Mouse (Mus musculus): ENCODE measurements around the gene Agbl1. TPM values are rescaled to one million over a fixed set of nuclear protein-coding genes. Genes with fewer than 3 reads are reported as not detected.
A peak's percentile ranks its signal among the peaks of the same experiment; 100 is the strongest.
"Not testable (repeated sequence)": the region's sequence is repeated elsewhere in the genome, so short reads cannot be mapped to it uniquely, and the experiment has no call there.

Agbl1 gene
- polyA plus RNA-seq (2016; fragmentation: Nextera tagmentation; extraction: Ambion mirVana): 0.08 and 0.16 TPM in 2 replicates

DNA sequence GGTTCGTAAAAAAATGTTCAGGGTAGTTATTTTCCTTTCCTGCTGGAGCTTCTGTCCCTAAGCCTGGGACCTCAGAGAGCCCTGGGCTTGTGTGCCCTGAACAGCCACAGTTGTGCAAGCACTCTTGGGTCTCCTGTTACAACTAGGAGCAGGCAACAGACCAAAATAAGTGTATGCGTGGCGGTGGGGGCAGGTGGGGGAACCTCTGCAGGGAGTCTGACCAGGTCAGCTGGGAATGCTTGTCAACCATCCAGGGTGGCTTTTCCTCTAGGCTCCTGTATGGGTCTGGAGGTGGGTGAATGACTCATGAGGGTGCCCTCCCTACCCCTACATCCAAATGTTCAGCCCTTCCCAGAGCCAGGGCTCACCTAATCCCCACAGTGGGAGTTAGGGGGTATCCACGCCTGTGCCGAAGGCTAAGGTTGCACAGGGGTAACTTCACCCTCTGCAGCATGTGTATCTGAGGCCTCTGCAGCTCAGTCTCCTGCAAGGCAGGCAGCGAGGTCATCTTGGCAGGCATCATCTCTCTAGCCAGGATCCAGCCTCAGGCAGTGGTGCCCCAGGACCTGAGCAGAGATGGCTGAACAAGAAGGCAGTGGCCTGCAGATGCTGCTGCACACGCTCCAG, at the start of gene Agbl1:
Gene Agbl1 (plus strand): TSS at position 577 of the 627 bp plus-strand sequence.
- Histone ChIP-seq H3K4me1 (no peaks in the 10 kb centered on the region), H3K4me3 (no peak within 1 kb of the TSS), H3K9ac (no peak within 1 kb of the TSS), H3K4me2 (replicated peaks) (no peak within 1 kb of the TSS), H3K27me3 (no peaks in the 10 kb centered on the region), H3K27ac (0 out of 2 replicates have a peak within 1 kb of the TSS, but pooled peaks have one; percentile 4), H3K9me3 (replicated peaks) (no peaks in the 10 kb centered on the region), H3K36me3 (no peaks in the 10 kb centered on the region)
- ATAC-seq (ENCODE audit: low FRiP score): no peak
- 58% methylated on average over 7 of the region's 7 CpGs for WGBS

DNA sequence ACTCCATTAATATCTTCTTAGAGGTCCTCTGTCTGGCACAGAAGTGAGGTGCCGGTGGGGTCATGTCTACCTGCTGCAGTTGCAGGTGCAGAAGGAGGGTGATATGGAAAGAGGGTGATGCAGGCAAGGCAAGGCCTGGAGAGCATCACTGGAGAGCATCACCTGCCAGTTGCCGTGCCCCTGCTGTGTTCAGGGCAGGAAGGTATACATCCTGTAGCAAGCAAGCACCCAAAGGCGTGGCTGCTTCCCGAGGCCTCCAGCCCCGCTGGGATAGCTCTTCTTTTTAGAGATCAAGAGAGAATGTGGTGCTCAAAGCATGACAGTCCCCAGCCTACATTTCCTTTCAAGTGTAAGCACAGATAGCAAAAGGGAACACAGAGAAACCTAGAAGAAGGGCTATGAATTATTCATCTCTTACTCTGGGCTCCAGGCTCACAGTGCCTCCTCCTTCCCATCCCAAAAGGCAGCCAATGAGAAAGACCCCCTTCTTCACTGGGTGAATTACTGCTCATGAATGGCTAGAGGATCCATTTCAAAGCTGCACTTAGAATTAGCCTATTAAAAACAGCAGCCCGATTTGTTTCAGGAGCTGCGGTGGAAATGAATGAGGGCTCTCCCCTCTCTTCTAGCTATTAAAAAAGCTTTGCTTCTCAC, 44.6 kb upstream of the Agbl1 start:
- no peaks in the 10 kb centered on the region for H3K36me3 ChIP-seq
- WGBS: 31% methylated on average over 7 of the region's 7 CpGs
- H3K9ac ChIP-seq: no peak overlapping the region
- ATAC-seq (ENCODE audit: low FRiP score): peak; percentile 94
- peak overlapping the region; percentile 35 for H3K4me2 ChIP-seq (replicated peaks)
- no peaks in the 10 kb centered on the region for H3K9me3 ChIP-seq (replicated peaks)
- H3K27ac ChIP-seq: peak overlapping the region; percentile 73
- no peaks in the 10 kb centered on the region for H3K27me3 ChIP-seq
- 0 out of 2 replicates have a peak overlapping the region, but pooled peaks have one; percentile 3 for H3K4me3 ChIP-seq
- H3K4me1 ChIP-seq: peaks cover 18% of the 10 kb centered on the region

DNA sequence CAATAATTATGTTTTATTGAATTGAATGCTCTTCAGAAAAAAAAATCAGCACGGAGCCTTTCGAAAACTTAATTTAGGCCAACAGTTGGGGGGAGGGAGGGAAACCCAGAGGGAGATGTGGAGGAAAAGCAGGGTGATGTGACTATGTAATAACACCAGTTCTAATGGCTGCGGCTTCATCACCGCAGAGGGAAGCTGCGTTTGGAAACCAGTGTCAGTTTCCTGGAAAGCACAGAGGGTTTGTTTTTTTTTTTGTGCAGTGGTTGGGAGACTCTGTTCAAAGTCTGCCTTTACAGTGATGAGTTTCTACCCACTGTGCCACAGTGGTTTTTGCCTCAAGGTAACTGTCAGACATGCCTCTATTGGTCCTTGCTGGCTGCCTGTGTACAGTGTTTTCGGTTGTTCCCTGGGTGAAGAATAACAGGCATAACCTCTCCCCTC, 44.0 kb upstream of the Agbl1 start:
- Histone ChIP-seq H3K9ac (no peak overlapping the region), H3K9me3 (replicated peaks) (no peaks in the 10 kb centered on the region), H3K4me1 (peaks cover 18% of the 10 kb centered on the region), H3K4me3 (0 out of 2 replicates have a peak overlapping the region, but pooled peaks have one; percentile 3), H3K27ac (peak overlapping the region; percentile 73), H3K4me2 (replicated peaks) (peak overlapping the region; percentile 35), H3K36me3 (no peaks in the 10 kb centered on the region), H3K27me3 (no peaks in the 10 kb centered on the region)
- WGBS: 17% methylated on average over 6 of the region's 6 CpGs
- peak; percentile 50; the same call in 1 of the 2 replicates for ATAC-seq (ENCODE audit: low FRiP score)

DNA sequence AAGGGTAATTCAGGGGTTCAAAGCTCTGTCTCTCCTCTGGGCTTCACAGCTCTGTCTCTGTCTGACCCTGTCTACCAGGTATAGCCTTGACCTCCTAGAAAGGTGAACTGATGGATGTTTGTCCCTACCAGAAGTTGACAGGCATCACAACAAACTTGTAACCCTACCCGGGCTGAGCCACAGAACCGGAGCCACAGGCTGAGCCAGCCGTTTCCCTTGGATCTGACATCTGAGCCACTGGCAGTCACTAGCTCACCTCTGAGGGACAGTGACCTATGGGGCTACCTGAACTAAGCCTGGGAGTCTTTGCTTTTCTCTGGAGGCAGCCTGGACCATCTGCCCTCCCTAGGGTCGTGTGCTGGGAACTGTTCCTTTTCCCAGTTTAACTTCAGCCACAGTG, 11.1 kb upstream of the Agbl1 start:
- no peak for ATAC-seq (ENCODE audit: low FRiP score)
- Histone ChIP-seq H3K4me3 (no peak overlapping the region), H3K4me2 (replicated peaks) (no peak overlapping the region), H3K36me3 (no peaks in the 10 kb centered on the region), H3K9me3 (replicated peaks) (no peaks in the 10 kb centered on the region), H3K9ac (no peak overlapping the region), H3K27me3 (no peaks in the 10 kb centered on the region), H3K4me1 (no peaks in the 10 kb centered on the region), H3K27ac (no peak overlapping the region)
- WGBS: 61% methylated on average over 4 of the region's 4 CpGs

DNA sequence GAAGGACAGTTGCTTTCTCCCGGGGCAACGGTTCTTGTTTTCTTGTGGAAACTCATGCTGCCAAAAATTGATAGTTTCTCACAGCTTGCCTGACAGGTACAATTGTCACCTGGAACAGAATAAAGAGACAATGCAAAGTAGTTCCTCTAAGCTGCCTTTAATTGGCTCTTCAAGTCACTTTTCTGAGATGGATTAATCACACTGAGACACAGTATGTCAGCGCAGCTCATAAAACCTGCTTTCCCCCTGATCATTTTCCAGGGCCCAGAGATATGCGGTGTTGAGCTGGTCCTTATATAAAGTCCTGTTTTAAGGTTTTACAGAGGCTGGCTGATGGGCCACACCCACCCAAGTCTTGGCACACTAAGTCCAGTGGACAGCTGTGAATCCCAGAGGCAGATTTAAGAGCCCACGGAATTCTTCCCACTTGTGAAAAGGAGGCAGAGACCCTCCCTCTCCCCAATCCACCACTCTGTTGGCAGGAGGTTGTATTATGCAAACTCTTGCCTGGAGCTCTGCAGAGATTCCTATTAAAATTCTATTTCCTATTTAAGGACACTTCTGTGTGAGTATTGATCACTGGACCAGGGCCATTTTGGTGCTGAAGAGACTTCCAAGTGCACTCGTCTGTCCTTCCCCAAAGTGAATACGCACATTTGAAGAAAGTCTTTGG, 9.8 kb upstream of the Agbl1 start:
- no peak for ATAC-seq (ENCODE audit: low FRiP score)
- Histone ChIP-seq H3K4me1 (no peaks in the 10 kb centered on the region), H3K4me3 (no peak overlapping the region), H3K9ac (no peak overlapping the region), H3K27ac (no peak overlapping the region), H3K4me2 (replicated peaks) (no peak overlapping the region), H3K36me3 (no peaks in the 10 kb centered on the region), H3K9me3 (replicated peaks) (no peaks in the 10 kb centered on the region), H3K27me3 (no peaks in the 10 kb centered on the region)
- WGBS: 78% methylated on average over 7 of the region's 7 CpGs

DNA sequence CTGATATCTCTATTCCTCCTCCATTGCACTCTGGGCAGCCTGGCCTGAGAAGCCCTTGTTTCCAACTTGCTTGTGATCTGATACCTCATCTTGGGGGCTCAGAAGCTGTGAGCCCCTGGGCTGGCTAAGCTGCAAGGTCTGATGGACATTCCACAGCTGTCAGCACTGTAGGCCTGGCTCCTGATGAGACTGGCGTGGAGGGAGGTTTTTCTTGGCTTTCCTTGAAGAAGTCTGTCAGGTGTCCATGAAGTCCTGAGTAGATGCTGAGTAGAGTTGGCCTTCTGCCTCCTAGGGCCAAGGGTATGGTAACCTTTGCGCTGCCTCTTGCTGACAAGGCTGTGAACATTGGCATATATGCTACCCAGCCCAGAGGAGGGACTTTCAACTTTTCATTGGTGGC, 7.0 kb upstream of the Agbl1 start:
- H3K36me3 ChIP-seq: no peaks in the 10 kb centered on the region
- H3K27ac ChIP-seq: no peak overlapping the region
- 91% methylated on average over 2 of the region's 2 CpGs for WGBS
- H3K4me1 ChIP-seq: no peaks in the 10 kb centered on the region
- no peak overlapping the region for H3K4me2 ChIP-seq (replicated peaks)
- H3K27me3 ChIP-seq: no peaks in the 10 kb centered on the region
- no peak overlapping the region for H3K4me3 ChIP-seq
- no peak overlapping the region for H3K9ac ChIP-seq
- no peaks in the 10 kb centered on the region for H3K9me3 ChIP-seq (replicated peaks)
- no peak for ATAC-seq (ENCODE audit: low FRiP score)

DNA sequence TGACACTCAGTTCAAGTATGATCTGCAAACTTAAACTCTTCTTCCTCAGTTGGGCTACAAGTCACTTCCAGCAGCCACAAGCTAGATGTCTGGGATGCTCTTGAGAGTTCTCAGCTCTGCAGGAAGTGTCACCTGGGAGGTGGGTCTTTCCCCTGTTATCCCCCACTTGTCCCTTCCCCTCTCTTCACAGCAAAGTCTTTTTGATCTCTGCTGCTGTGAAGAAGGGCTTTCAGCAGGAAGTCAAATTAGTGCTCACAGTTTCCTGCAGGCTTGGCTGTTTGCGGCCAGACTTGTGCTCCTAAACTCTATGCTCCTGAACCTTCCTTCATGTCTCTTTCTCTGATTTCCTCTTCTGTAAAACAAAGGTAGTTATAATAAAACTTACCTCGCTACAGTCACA, 806 bp upstream of the Agbl1 start:
- no peak overlapping the region for H3K27ac ChIP-seq
- no peak overlapping the region for H3K4me3 ChIP-seq
- H3K4me1 ChIP-seq: no peaks in the 10 kb centered on the region
- H3K36me3 ChIP-seq: no peaks in the 10 kb centered on the region
- 66% methylated on average over 2 of the region's 2 CpGs for WGBS
- H3K9me3 ChIP-seq (replicated peaks): no peaks in the 10 kb centered on the region
- ATAC-seq (ENCODE audit: low FRiP score): no peak
- H3K9ac ChIP-seq: no peak overlapping the region
- no peak overlapping the region for H3K4me2 ChIP-seq (replicated peaks)
- H3K27me3 ChIP-seq: no peaks in the 10 kb centered on the region

DNA sequence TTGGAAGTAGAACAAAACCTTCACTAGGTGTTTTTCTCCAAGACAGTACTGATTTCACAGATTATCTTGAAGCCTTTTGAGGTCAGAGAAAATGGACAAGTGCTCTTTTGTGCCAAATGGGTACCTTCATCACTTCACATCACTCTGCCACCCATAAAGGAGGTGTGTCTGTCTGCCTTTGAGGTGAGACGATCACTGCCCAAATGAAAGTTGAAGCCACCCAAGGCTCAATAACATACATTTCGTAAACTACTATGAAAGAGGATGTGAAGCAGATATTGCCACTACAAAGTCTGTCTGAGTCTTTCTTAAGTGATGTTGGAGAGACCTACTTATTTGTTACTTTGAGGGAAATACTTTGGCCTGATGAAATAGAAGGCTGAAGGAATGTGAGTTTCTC, 4.6 kb downstream of the Agbl1 start:
- Histone ChIP-seq H3K9me3 (replicated peaks) (no peaks in the 10 kb centered on the region), H3K4me2 (replicated peaks) (no peak overlapping the region), H3K9ac (no peak overlapping the region), H3K27ac (no peak overlapping the region), H3K36me3 (no peaks in the 10 kb centered on the region), H3K4me3 (no peak overlapping the region), H3K4me1 (no peaks in the 10 kb centered on the region), H3K27me3 (no peaks in the 10 kb centered on the region)
- no peak for ATAC-seq (ENCODE audit: low FRiP score)
- 83% methylated on average over 2 of the region's 2 CpGs for WGBS

DNA sequence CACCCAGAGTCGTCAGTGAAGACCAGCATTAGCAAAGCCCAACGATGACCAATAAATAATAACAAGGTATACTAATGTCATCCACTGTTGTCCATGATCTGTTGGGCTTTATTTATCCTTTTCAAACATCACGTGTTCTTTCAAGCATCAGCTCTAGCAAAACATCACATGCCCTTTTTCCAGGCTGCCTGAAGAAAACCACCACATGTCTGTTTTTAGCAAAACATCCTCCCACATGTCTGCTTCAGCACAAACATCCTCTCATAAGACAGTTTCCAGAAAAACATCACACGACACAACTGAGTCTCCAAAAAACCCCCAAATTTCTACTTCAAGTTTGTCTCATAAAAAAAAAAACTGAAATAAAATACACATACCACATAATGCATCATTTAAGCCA, 7.8 kb downstream of the Agbl1 start:
- ATAC-seq (ENCODE audit: low FRiP score): no peak

DNA sequence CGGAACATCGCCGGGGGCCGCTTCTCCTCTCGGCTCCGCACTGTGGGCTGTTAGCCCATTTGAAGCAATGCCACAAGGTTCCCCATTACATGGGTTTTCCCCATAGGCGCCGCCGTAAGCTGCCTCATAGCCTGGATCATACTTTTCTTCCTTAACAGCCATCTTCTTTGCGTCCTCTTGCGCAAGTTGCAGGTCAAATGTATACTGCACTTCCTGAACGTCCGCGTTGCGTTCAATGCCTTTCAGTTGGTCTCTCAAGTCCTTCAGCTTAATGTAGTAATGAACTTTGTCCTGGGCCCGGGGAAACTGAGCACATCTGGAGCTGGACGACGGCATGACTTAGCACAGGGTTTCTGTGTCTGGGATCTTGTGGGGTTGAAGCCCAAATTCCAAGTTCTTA, 15.2 kb downstream of the Agbl1 start:
- H3K9me3 ChIP-seq (replicated peaks); H3K27me3 ChIP-seq; H3K27ac ChIP-seq; ATAC-seq (ENCODE audit: low FRiP score); H3K9ac ChIP-seq; H3K4me2 ChIP-seq (replicated peaks); H3K36me3 ChIP-seq; H3K4me3 ChIP-seq; H3K4me1 ChIP-seq: not testable (repeated sequence)
- 98% methylated on average over 18 of the region's 18 CpGs for WGBS

More for the DNA sequence above, 7.8 kb downstream of the Agbl1 start:
- 84% methylated on average over 4 of the region's 4 CpGs for WGBS
- H3K4me3 ChIP-seq: no peak overlapping the region
- no peaks in the 10 kb centered on the region for H3K9me3 ChIP-seq (replicated peaks)
- H3K27ac ChIP-seq: no peak overlapping the region
- no peaks in the 10 kb centered on the region for H3K4me1 ChIP-seq
- H3K9ac ChIP-seq: no peak overlapping the region
- no peaks in the 10 kb centered on the region for H3K27me3 ChIP-seq
- no peak overlapping the region for H3K4me2 ChIP-seq (replicated peaks)
- H3K36me3 ChIP-seq: no peaks in the 10 kb centered on the region

DNA sequence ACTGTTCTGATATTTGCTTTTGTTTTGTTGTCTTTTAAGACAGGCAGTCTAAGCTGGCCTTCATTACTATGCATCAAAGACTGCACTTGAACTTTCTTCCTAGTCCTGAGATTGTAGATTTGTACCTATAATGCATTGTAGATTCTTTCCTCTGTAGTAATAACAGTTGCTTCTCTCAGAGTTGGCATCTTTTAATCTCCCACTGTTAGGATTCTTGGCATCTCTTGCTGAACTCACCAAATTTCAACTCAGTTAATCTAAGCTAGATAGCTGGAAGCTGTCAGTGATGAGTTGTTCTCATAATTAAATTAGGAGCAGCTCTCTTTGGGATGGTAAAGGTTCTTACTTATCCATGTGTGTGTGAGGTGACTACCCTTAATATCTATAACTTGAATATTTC, 45.4 kb downstream of the Agbl1 start:
- ATAC-seq (ENCODE audit: low FRiP score): no peak
- Histone ChIP-seq H3K4me3 (no peak overlapping the region), H3K4me1 (no peaks in the 10 kb centered on the region), H3K27ac (no peak overlapping the region), H3K27me3 (no peaks in the 10 kb centered on the region), H3K9me3 (replicated peaks) (no peaks in the 10 kb centered on the region), H3K36me3 (no peaks in the 10 kb centered on the region), H3K9ac (no peak overlapping the region), H3K4me2 (replicated peaks) (no peak overlapping the region)

DNA sequence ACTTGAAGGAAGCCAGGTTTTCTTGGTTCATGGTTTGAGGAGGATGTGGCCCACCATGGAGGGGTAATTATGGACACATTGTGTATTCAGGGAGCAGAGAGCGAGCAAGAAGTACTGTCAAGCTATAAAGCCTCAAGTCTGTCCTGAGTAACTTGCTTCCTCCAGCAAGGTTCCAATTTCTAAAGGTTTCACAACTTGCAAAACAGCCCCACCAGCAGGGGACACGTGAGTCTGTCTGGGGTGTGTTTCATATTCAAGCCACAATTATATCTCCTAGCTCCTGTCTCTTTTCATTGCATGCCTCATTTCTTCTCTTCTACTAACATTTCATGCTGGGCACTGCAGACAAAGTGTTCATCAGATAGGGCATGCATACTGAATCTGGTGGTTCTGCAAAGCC, 53.1 kb downstream of the Agbl1 start:
- H3K4me1 ChIP-seq: no peaks in the 10 kb centered on the region
- H3K9ac ChIP-seq: no peak overlapping the region
- no peak overlapping the region for H3K27ac ChIP-seq
- no peaks in the 10 kb centered on the region for H3K27me3 ChIP-seq
- WGBS: 45% methylated on average over 2 of the region's 2 CpGs
- no peaks in the 10 kb centered on the region for H3K9me3 ChIP-seq (replicated peaks)
- H3K4me3 ChIP-seq: no peak overlapping the region
- no peak for ATAC-seq (ENCODE audit: low FRiP score)
- no peak overlapping the region for H3K4me2 ChIP-seq (replicated peaks)
- no peaks in the 10 kb centered on the region for H3K36me3 ChIP-seq

All from hindbrain, embryonic 12.5 days (tissue).